Mouse (Mus musculus) liver, embryonic 12.5 days (tissue): ENCODE results near the gene Osr1. TPM values are rescaled to one million over a fixed set of nuclear protein-coding genes. Genes with fewer than 3 reads are reported as not detected.

ENCODE experiments used
- ATAC-seq: fragments of 200-750 bp; cut with Nextera tagmentation; 2 replicates; pipeline ENCODE4 v1.8.0; 2017; ENCODE audit warnings: moderate number of reproducible peaks, mild to moderate bottlenecking, moderate library complexity
- H3K27ac ChIP-seq: fragments of 300-500 bp; sonication (generic); 2 replicates; pipeline ENCODE4 v1.5.1; 2016; ENCODE audit warnings: mild to moderate bottlenecking
- H3K27me3 ChIP-seq: fragments of 300-500 bp; sonication (generic); replicated peaks from 2 replicates; pipeline ENCODE4 v1.6.1; 2016; ENCODE audit warnings: mild to moderate bottlenecking, moderate library complexity
- H3K36me3 ChIP-seq: fragments of 300-500 bp; sonication (generic); 2 replicates; pipeline ENCODE4 v1.6.1; 2016; ENCODE audit warnings: mild to moderate bottlenecking, moderate library complexity
- H3K4me1 ChIP-seq: fragments of 300-500 bp; sonication (generic); 2 replicates; pipeline ENCODE4 v1.6.1; 2016
- H3K4me2 ChIP-seq: fragments of 300-500 bp; sonication (generic); 2 replicates; pipeline ENCODE4 v1.6.1; 2016; ENCODE audit warnings: mild to moderate bottlenecking, moderate library complexity
- H3K4me3 ChIP-seq: fragments of 300-500 bp; sonication (generic); 2 replicates; pipeline ENCODE4 v1.5.1; 2016; ENCODE audit warnings: mild to moderate bottlenecking, moderate library complexity
- H3K9ac ChIP-seq: fragments of 300-500 bp; sonication (generic); 2 replicates; pipeline ENCODE4 v1.6.1; 2016; ENCODE audit warnings: mild to moderate bottlenecking, moderate library complexity
- H3K9me3 ChIP-seq: fragments of 300-500 bp; sonication (generic); replicated peaks from 2 replicates; pipeline ENCODE4 v1.6.1; 2016; ENCODE audit warnings: mild to moderate bottlenecking, moderate library complexity
- WGBS: fragments of 180-500 bp; shearing (Covaris S2); methylation state at CpG from one replicate; pipeline ENCODE4 v1.1.7; 2016; ENCODE audit not compliant: insufficient replicate concordance; 5-methylcytosine and 5-hydroxymethylcytosine counted together
- polyA plus RNA-seq: library from polyadenylated mRNA; unstranded; fragments of >200 nt; fragmentation: Nextera tagmentation; extraction: Ambion mirVana; gene quantifications from 2 replicates; pipeline ENCODE4 v1.2.1, GENCODE M21; 2016

Gene Osr1
- 1.3 and 2.0 TPM in 2 replicates for polyA plus RNA-seq

- no peak for ATAC-seq
Observed at GRCm38 (mm10) chr12:9569971-9570370, at the start of gene Osr1. Gene Osr1, plus strand, starts transcription at chr12:9570116.

GRCm38 (mm10) chr12:9550328-9550727, 19.6 kb upstream of the Osr1 start:
- no peaks in the 10 kb centered on the region for H3K9me3 ChIP-seq

More at GRCm38 (mm10) chr12:9569971-9570370, at the start of gene Osr1:
- Histone ChIP-seq H3K9ac (no peak within 1 kb of the TSS), H3K4me1 (no peaks in the 10 kb centered on the region), H3K4me2 (peak within 1 kb of the TSS; percentile 58), H3K9me3 (no peaks in the 10 kb centered on the region), H3K4me3 (peak within 1 kb of the TSS; percentile 38), H3K27me3 (peaks cover 54% of the 10 kb centered on the region), H3K27ac (no peak within 1 kb of the TSS), H3K36me3 (no peaks in the 10 kb centered on the region)
- 0% methylated on average over 15 of the region's 15 CpGs for WGBS

GRCm38 (mm10) chr12:9564956-9565355, 5.0 kb upstream of the Osr1 start:
- 51% methylated on average over 3 of the region's 3 CpGs for WGBS
- Histone ChIP-seq H3K27ac (no peak overlapping the region), H3K4me2 (no peak overlapping the region), H3K4me1 (no peaks in the 10 kb centered on the region), H3K9ac (no peak overlapping the region), H3K9me3 (no peaks in the 10 kb centered on the region), H3K4me3 (no peak overlapping the region), H3K36me3 (no peaks in the 10 kb centered on the region), H3K27me3 (peaks cover 4% of the 10 kb centered on the region; the same call in 1 of the 2 replicates)
- no peak for ATAC-seq

More at GRCm38 (mm10) chr12:9550328-9550727, 19.6 kb upstream of the Osr1 start:
- Histone ChIP-seq H3K4me1 (no peaks in the 10 kb centered on the region), H3K27me3 (no peaks in the 10 kb centered on the region), H3K36me3 (no peaks in the 10 kb centered on the region), H3K4me3 (no peak overlapping the region), H3K27ac (no peak overlapping the region), H3K4me2 (no peak overlapping the region), H3K9ac (no peak overlapping the region)
- 66% methylated on average over 2 of the region's 2 CpGs for WGBS
- no peak for ATAC-seq

GRCm38 (mm10) chr12:9570496-9570995, 630 bp downstream of the Osr1 start:
- WGBS, result under 1% methylated on average over 17 of the region's 17 CpGs
- no peaks in the 10 kb centered on the region for H3K36me3 ChIP-seq
- no peaks in the 10 kb centered on the region for H3K4me1 ChIP-seq
- ATAC-seq, result no peak
- H3K27ac ChIP-seq, result no peak overlapping the region
- peak overlapping the region; percentile 58 for H3K4me2 ChIP-seq
- peaks cover 60% of the 10 kb centered on the region for H3K27me3 ChIP-seq
- no peak overlapping the region for H3K9ac ChIP-seq
- H3K4me3 ChIP-seq, result peak overlapping the region; percentile 38
- no peaks in the 10 kb centered on the region for H3K9me3 ChIP-seq

- H3K4me3 ChIP-seq, result no peak overlapping the region
- H3K4me2 ChIP-seq, result peak overlapping the region; percentile 58; the same call in 1 of the 2 replicates
- H3K27me3 ChIP-seq, result peaks cover 69% of the 10 kb centered on the region
Observed at GRCm38 (mm10) chr12:9571276-9571940, 1.5 kb downstream of the Osr1 start.

GRCm38 (mm10) chr12:9572022-9572421, 2.1 kb downstream of the Osr1 start:
- Histone ChIP-seq H3K4me3 (no peak overlapping the region), H3K27me3 (peaks cover 75% of the 10 kb centered on the region), H3K27ac (no peak overlapping the region), H3K9ac (no peak overlapping the region), H3K36me3 (no peaks in the 10 kb centered on the region), H3K4me2 (no peak overlapping the region), H3K4me1 (no peaks in the 10 kb centered on the region), H3K9me3 (no peaks in the 10 kb centered on the region)
- no peak for ATAC-seq
- WGBS, result 17% methylated on average over 4 of the region's 4 CpGs

More at GRCm38 (mm10) chr12:9571276-9571940, 1.5 kb downstream of the Osr1 start:
- no peaks in the 10 kb centered on the region for H3K36me3 ChIP-seq
- no peak overlapping the region for H3K27ac ChIP-seq
- no peaks in the 10 kb centered on the region for H3K4me1 ChIP-seq
- ATAC-seq, result no peak
- no peaks in the 10 kb centered on the region for H3K9me3 ChIP-seq
- no peak overlapping the region for H3K9ac ChIP-seq
- 4% methylated on average over 13 of the region's 13 CpGs for WGBS

GRCm38 (mm10) chr12:9573682-9574081, 3.8 kb downstream of the Osr1 start:
- Histone ChIP-seq H3K4me2 (peak overlapping the region; percentile 56), H3K9me3 (no peaks in the 10 kb centered on the region), H3K27me3 (peaks cover 92% of the 10 kb centered on the region), H3K9ac (no peak overlapping the region), H3K27ac (no peak overlapping the region), H3K4me1 (no peaks in the 10 kb centered on the region), H3K4me3 (0 out of 2 replicates have a peak overlapping the region, but pooled peaks have one; percentile 37), H3K36me3 (no peaks in the 10 kb centered on the region)
- WGBS, result 2% methylated on average over 12 of the region's 12 CpGs
- ATAC-seq, result no peak

- ATAC-seq, result peak; percentile 49; the same call in 1 of the 2 replicates
Observed at GRCm38 (mm10) chr12:9574244-9574871, 4.4 kb downstream of the Osr1 start.

GRCm38 (mm10) chr12:9575158-9576042, 5.5 kb downstream of the Osr1 start:
- ATAC-seq, result no peak

More at GRCm38 (mm10) chr12:9574244-9574871, 4.4 kb downstream of the Osr1 start:
- Histone ChIP-seq H3K4me3 (peak overlapping the region; percentile 37), H3K36me3 (no peaks in the 10 kb centered on the region), H3K9me3 (no peaks in the 10 kb centered on the region), H3K9ac (no peak overlapping the region), H3K27ac (no peak overlapping the region), H3K4me2 (peak overlapping the region; percentile 56), H3K4me1 (no peaks in the 10 kb centered on the region), H3K27me3 (peaks cover 98% of the 10 kb centered on the region)
- WGBS, result under 1% methylated on average over 37 of the region's 38 CpGs

GRCm38 (mm10) chr12:9576043-9576538, 6.2 kb downstream of the Osr1 start:
- no peak overlapping the region for H3K27ac ChIP-seq
- no peaks in the 10 kb centered on the region for H3K9me3 ChIP-seq
- H3K27me3 ChIP-seq, result peaks cover 100% of the 10 kb centered on the region
- no peak for ATAC-seq
- no peak overlapping the region for H3K9ac ChIP-seq
- no peak overlapping the region for H3K4me2 ChIP-seq
- no peak overlapping the region for H3K4me3 ChIP-seq
- 4% methylated on average over 18 of the region's 18 CpGs for WGBS
- no peaks in the 10 kb centered on the region for H3K4me1 ChIP-seq
- H3K36me3 ChIP-seq, result no peaks in the 10 kb centered on the region

More at GRCm38 (mm10) chr12:9575158-9576042, 5.5 kb downstream of the Osr1 start:
- Histone ChIP-seq H3K36me3 (no peaks in the 10 kb centered on the region), H3K27me3 (peaks cover 100% of the 10 kb centered on the region), H3K4me1 (no peaks in the 10 kb centered on the region), H3K9ac (no peak overlapping the region), H3K4me3 (no peak overlapping the region), H3K27ac (no peak overlapping the region), H3K4me2 (no peak overlapping the region), H3K9me3 (no peaks in the 10 kb centered on the region)
- WGBS, result 5% methylated on average over 21 of the region's 21 CpGs

- peaks cover 100% of the 10 kb centered on the region for H3K27me3 ChIP-seq
- no peaks in the 10 kb centered on the region for H3K36me3 ChIP-seq
- H3K9me3 ChIP-seq, result no peaks in the 10 kb centered on the region
- no peaks in the 10 kb centered on the region for H3K4me1 ChIP-seq
- no peak overlapping the region for H3K9ac ChIP-seq
- H3K27ac ChIP-seq, result no peak overlapping the region
- 14% methylated on average over 2 of the region's 2 CpGs for WGBS
- no peak overlapping the region for H3K4me3 ChIP-seq
- no peak overlapping the region for H3K4me2 ChIP-seq
- no peak for ATAC-seq
Observed at GRCm38 (mm10) chr12:9577610-9578009, 7.7 kb downstream of the Osr1 start.
